9 mouse cellular contexts compared by ENCODE assay signal in the genomic region with DNA sequence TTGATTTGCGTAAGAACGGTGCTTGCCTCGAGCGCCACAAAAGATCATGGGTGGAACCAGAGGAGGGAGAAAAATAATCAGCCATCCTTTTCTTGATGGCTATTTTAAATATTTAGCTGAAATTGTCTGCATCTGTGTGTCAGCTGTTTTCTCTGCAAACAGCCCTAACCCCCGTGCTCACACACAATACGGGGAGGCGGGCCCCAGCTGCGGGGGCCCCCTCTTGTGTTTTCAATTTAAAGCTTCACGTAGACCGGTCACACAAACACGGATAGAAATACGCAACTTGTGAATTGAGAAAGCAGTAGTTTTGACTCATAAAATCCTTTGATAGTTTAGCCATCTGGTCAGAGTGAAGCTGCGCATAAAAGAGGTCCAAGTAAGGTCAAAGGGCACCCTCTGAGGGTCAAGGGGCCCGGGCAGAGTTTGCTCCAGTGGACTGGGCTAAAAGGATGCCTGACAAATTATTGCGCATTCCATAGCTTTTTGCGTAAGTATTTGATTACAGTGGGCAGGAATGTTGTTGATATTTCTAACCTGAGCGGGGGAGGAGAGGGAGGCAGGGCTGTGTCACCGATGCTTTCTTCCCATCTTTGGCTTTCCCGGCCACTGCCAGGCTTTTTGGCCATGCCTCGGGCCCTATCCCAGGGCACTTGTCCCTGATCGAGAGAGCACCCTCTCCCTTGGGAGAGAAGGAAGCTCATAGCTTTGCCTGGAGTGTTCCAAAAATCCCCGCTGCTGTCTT.
DNase-seq lines count a peak whose midpoint lies in the region; ATAC-seq lines count a peak whose summit lies in the region.
"Had no signal": no experiment of that assay in that cellular context is flagged by ENCODE, and none has a peak within 500 bp of the region (broad histone marks: within the 10 kb centered on the region; RNA-seq: fewer than 3 reads in every experiment).

No protein-coding gene starts in this region.

- no peak for ATAC-seq in kidney, embryonic 14.5 days (ENCODE audit: low FRiP score, low TSS enrichment)
- no peak for ATAC-seq in embryonic facial prominence, embryonic 12.5 days (ENCODE audit: insufficient number of reproducible peaks, insufficient read depth, low FRiP score, low TSS enrichment)
- ATAC-seq in intestine, embryonic 16.5 days = no peak; the same call in 1 of the 2 replicates
- ATAC-seq in neural tube, embryonic 11.5 days (ENCODE audit: insufficient read depth, low FRiP score, low TSS enrichment) = no peak
- no peak for ATAC-seq in erythroid progenitor cell, adult 5-6 weeks (replicated peaks; ENCODE audit: low FRiP score, poor library complexity, severe bottlenecking)

- H3K36me3 ChIP-seq in kidney, embryonic 14.5 days (ENCODE audit: control insufficient read depth, insufficient read depth, low read length) = no peaks in the 10 kb centered on the region
- no peaks in the 10 kb centered on the region for H3K36me3 ChIP-seq in embryonic facial prominence, embryonic 12.5 days
- H3K36me3 ChIP-seq in intestine, embryonic 16.5 days (ENCODE audit: control insufficient read depth, insufficient read depth, low read length) = no peaks in the 10 kb centered on the region
- H3K36me3 ChIP-seq in neural tube, embryonic 11.5 days (ENCODE audit: control insufficient read depth, insufficient read depth, low read length) = no peaks in the 10 kb centered on the region

- no peak overlapping the region for H3K9ac ChIP-seq in kidney, embryonic 14.5 days (ENCODE audit: low read depth, low read length)
- no peak overlapping the region; the same call in 1 of the 2 replicates for H3K9ac ChIP-seq in embryonic facial prominence, embryonic 12.5 days
- H3K9ac ChIP-seq in intestine, embryonic 16.5 days (ENCODE audit: low read depth, low read length) = no peak overlapping the region
- no peak overlapping the region for H3K9ac ChIP-seq in neural tube, embryonic 11.5 days (ENCODE audit: low read length)

- no peak for DNase-seq in kidney, adult 9 months
- DNase-seq in neural tube, embryonic 11.5 days (ENCODE audit: low spot score) = peak; percentile 39
- DNase-seq in B cell, adult 2 months = no peak
- no peak for DNase-seq in layer of hippocampus, adult 9-10 months (ENCODE audit: low spot score)

- H3K4me2 ChIP-seq in kidney, embryonic 14.5 days (replicated peaks; ENCODE audit: low read depth, low read length) = peak overlapping the region; percentile 35
- peak overlapping the region; percentile 51 for H3K4me2 ChIP-seq in embryonic facial prominence, embryonic 12.5 days (replicated peaks)
- peak overlapping the region; percentile 36 for H3K4me2 ChIP-seq in intestine, embryonic 16.5 days (ENCODE audit: low read depth, low read length)
- peak overlapping the region; percentile 29 for H3K4me2 ChIP-seq in neural tube, embryonic 11.5 days (ENCODE audit: low read depth)

- peaks cover 8% of the 10 kb centered on the region for H3K4me1 ChIP-seq in kidney, embryonic 14.5 days (ENCODE audit: control insufficient read depth, insufficient read depth, low read length)
- peaks cover 18% of the 10 kb centered on the region for H3K4me1 ChIP-seq in embryonic facial prominence, embryonic 12.5 days
- peaks cover 12% of the 10 kb centered on the region for H3K4me1 ChIP-seq in intestine, embryonic 16.5 days (ENCODE audit: control insufficient read depth, insufficient read depth, low read length)
- H3K4me1 ChIP-seq in neural tube, embryonic 11.5 days (ENCODE audit: control insufficient read depth, insufficient read depth, low read length) = peaks cover 15% of the 10 kb centered on the region
- H3K4me1 ChIP-seq: megakaryocyte, embryonic 14.5 days had no signal

- H3K27me3 ChIP-seq in kidney, embryonic 14.5 days (ENCODE audit: control insufficient read depth, insufficient read depth, low read length) = no peaks in the 10 kb centered on the region
- no peaks in the 10 kb centered on the region for H3K27me3 ChIP-seq in embryonic facial prominence, embryonic 12.5 days
- no peaks in the 10 kb centered on the region for H3K27me3 ChIP-seq in intestine, embryonic 16.5 days (replicated peaks; ENCODE audit: control insufficient read depth, insufficient read depth, low read length)
- no peaks in the 10 kb centered on the region for H3K27me3 ChIP-seq in neural tube, embryonic 11.5 days (ENCODE audit: control insufficient read depth, insufficient read depth, low read length)

- no peaks in the 10 kb centered on the region for H3K9me3 ChIP-seq in kidney, embryonic 14.5 days (ENCODE audit: control insufficient read depth, low read length)
- no peaks in the 10 kb centered on the region for H3K9me3 ChIP-seq in embryonic facial prominence, embryonic 12.5 days
- no peaks in the 10 kb centered on the region for H3K9me3 ChIP-seq in intestine, embryonic 16.5 days (ENCODE audit: control insufficient read depth, low read length)
- H3K9me3 ChIP-seq in neural tube, embryonic 11.5 days (ENCODE audit: control insufficient read depth, low read length) = no peaks in the 10 kb centered on the region
- H3K9me3 ChIP-seq: megakaryocyte, embryonic 14.5 days had no signal

- no peak overlapping the region for H3K27ac ChIP-seq in kidney, embryonic 14.5 days (ENCODE audit: low read depth, low read length)
- peak overlapping the region; percentile 88 for H3K27ac ChIP-seq in embryonic facial prominence, embryonic 12.5 days
- H3K27ac ChIP-seq in intestine, embryonic 16.5 days (ENCODE audit: low read length) = 0 out of 2 replicates have a peak overlapping the region, but pooled peaks have one; percentile 19
- H3K27ac ChIP-seq in neural tube, embryonic 11.5 days (ENCODE audit: low read depth, low read length) = 0 out of 2 replicates have a peak overlapping the region, but pooled peaks have one; percentile 8

- H3K4me3 ChIP-seq in kidney, embryonic 14.5 days (ENCODE audit: low read length) = no peak overlapping the region
- H3K4me3 ChIP-seq in embryonic facial prominence, embryonic 12.5 days = peak overlapping the region; percentile 22
- 0 out of 2 replicates have a peak overlapping the region, but pooled peaks have one; percentile 3 for H3K4me3 ChIP-seq in intestine, embryonic 16.5 days (ENCODE audit: low read length)
- H3K4me3 ChIP-seq in neural tube, embryonic 11.5 days (ENCODE audit: low read depth, low read length) = no peak overlapping the region
- H3K4me3 ChIP-seq: megakaryocyte, embryonic 14.5 days had no signal

- 19% methylated on average over 22 of the region's 22 CpGs for WGBS in kidney, embryonic 14.5 days
- WGBS in embryonic facial prominence, embryonic 12.5 days = 8% methylated on average over 22 of the region's 22 CpGs
- WGBS in intestine, embryonic 16.5 days = 27% methylated on average over 22 of the region's 22 CpGs
- 12% methylated on average over 22 of the region's 22 CpGs for WGBS in neural tube, embryonic 11.5 days

Comparison
In these comparisons a context has a peak if more than half of its experiments do, and no peak if none do; other contexts are left out.
1. H3K4me3 ChIP-seq: peak in embryonic facial prominence, embryonic 12.5 days (single experiment) and intestine, embryonic 16.5 days (single experiment); none in kidney, embryonic 14.5 days (single experiment) and neural tube, embryonic 11.5 days (single experiment).
2. Peak in every context shown above with its lines, with median percentiles within 50 percentile points of each other: H3K4me2 ChIP-seq.